Mouse (Mus musculus) kidney, adult 8-10 months (tissue): ENCODE measurements around the gene Map3k5.

Experiments used
- DNase-seq, 2 experiments: peaks; one replicate each; pipeline ENCODE4 v3.0.0; 2022

The Map3k5 gene

GRCm38 (mm10) chr10:20060320-20060970 lies 126.2 kb downstream of the Map3k5 start:
- DNase-seq = no peak

DNA sequence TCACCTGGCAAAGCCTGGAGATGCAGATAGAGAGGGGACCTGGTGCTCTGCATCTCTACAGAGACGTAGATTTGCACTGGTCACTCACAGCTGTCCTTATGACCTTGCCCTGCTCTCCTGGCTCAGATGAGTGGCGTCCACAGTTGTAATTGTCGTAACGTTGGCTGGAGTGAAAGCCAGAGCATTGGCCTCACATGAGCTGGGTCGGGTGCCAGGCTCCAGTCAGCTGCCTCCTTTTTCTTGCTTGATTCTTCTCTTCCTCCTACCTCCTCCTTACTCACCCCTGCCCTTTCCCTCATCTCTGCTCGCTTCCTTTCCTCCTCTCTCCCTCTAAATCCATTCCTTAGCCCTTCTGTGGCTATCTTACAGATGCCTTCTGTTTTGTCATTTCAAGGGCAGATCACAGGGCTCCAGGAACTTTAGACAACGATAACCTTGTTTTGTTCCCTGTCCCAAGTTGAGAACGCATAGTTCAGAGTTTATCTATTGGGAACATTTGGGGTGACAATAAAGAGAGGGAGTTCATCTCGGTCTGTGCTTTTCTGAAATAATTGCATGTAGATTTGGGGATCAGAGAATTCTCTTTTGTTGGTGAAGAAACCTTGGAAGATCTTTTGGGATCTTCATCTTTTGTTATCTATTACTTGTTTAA lies 130.4 kb downstream of the Map3k5 start:
- peak; percentile 52 to 54 for DNase-seq

DNA sequence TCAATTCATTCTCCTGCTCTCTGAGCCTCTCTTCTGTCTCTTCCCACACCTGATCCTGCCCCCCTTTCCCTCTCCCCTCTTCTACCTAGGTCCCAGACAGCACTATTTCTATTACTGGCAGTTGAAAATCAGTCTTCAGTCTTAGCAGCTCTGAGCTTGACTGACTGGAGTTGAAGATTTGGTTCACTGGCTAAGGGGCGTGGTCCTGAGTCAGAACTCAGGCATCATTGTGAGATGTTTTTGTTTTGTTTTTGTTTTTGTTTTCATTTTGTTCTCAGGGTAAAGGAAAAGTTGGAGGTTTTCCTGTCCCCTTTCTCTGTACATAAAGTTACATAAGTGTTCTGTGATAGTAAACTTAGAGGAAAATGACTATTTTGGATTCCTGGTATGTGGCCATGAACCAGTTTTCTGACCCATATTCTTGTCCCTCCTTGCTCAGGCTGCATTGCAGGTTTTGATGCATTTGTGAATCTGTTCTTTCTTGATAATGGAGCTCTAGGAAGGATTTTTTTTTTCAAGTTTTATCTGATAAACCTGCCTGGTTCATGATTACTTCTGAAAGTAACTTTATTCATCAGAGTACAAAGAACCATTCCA lies 131.9 kb downstream of the Map3k5 start:
- DNase-seq = no peak

- DNase-seq = no peak
Observed at GRCm38 (mm10) chr10:20069771-20070460, 135.6 kb downstream of the Map3k5 start.

DNA sequence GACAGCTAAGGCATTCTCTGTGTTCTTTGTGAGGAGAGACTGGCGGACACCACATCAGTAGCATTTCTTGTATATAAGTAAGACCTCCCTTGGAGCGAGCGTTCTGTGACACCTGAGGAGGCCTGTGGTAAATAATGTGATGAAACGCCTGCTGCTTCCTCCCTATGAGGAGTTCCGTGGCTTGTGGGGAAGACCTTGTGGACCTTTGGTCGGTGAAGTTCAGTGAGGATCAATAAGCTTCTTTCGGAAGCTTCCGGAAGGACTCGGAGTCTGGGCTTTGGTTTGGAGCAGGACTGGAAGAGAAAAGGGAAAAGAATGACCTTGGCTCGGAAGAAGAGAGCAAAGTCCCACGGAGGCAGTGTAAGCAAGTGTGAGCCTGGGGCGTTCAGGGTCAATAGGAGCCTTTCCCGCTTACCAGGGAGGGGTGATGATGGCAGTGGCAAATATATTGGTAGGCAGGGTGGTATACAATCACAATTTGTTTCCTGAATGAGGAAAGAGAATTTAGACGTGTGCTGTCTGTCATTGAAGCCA lies 136.4 kb downstream of the Map3k5 start:
- DNase-seq = peak in 1 of 2 experiments; percentile 64

DNA sequence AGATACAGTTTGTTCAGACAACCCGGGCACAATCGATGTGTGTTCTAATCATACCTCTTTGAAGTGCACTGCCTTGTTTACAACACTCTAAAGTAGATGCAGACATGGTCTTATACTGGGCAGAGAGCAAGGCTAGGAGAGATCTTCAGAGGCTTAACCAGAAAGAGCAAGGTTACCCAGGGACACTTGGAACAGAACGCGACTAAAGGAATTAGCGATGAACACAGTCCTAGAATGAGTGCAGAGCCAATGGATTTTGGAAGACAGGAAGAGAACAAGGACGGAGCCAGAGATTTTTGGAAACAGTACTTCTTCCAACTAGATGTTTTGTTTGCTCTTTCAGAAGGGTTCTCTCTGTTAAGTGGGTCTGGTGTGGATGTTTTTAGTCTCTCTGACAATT lies 137.4 kb downstream of the Map3k5 start:
- no peak for DNase-seq

GRCm38 (mm10) chr10:20073236-20073893 lies 139.1 kb downstream of the Map3k5 start:
- peak; percentile 78 to 90 for DNase-seq

GRCm38 (mm10) chr10:20076541-20077469 lies 142.5 kb downstream of the Map3k5 start:
- DNase-seq = no peak

GRCm38 (mm10) chr10:20078350-20078749 lies 144.1 kb downstream of the Map3k5 start:
- DNase-seq = peak; percentile 49 to 62

DNA sequence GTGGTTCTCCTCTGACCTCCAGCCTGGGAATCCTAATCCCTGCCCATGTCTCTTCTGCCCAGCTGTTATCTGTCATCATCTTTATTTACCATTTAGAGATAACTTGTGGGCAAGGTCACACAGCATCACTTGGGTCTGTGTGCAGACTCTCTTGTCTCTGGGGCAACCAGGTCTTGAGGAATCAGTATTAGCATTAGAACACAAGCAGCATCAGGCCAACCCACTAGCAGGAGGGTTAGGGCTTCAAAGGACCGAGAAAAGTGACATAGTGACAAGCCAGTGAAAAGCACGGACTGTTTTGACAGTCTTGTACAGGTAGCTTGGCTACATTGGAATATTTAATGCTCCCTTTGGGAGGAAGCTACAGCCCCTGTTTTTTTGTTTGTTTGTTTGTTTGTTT lies 153.6 kb downstream of the Map3k5 start:
- no peak for DNase-seq

DNA sequence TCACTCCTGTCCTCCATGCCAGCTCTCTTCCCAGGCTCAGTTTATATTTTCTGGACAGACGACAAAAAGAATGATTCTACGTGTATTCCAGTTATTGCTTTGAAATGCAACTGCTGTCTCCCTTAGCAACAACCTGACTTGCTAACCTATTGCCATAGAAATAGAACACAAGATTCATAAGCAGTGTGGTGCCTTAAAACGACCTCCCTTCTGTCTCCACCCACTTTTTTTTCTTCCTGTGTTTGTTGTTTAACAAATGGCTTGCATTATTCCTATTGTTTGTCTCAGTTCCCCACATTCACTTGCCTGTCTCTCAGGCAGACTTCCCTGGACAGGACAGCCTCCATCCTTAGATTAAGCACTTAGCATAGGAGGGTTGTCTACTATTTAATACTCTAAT lies 154.8 kb downstream of the Map3k5 start:
- no peak for DNase-seq

- DNase-seq = no peak
Observed at GRCm38 (mm10) chr10:20090171-20090570, 155.9 kb downstream of the Map3k5 start.

DNA sequence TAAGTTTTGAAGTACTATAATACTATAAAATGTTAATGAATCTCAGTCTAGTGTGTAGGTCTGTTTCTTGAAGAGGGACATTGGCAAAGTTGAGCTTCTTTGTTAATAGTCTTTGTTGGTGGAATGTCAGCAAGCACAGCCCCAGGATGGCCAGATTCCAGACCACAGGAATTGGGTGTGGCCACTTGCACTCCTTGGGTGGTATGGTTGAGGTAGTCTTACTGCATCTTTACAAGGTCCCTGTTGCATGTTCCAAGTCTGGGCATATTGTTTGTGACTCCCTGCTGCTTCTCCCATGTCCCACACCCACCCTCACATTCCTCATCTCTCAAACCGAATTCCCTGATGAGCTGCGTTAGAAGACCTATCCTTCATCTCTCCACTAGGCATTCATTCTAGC lies 157.1 kb downstream of the Map3k5 start:
- DNase-seq = no peak

DNA sequence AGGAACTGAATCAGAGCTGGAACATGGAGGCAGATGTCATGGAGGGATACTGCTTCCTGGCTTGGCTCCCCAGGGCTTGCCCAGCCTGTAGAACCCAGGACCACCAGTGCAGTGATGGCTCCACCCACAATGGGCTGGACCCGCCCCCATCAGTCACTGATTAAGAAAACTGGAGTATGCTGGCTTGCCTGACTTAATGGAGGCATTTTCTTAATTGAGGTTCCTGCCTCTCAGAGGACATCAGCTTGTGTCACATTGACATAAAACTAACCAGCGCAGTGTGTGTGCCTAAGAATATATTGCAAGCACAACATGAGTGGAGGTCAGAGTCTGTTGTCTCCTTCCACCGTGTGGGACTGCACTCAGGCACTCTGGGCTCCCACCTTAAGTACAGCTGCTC lies 158.1 kb downstream of the Map3k5 start:
- no peak for DNase-seq

GRCm38 (mm10) chr10:20101456-20101855 lies 167.2 kb downstream of the Map3k5 start:
- no peak for DNase-seq

DNA sequence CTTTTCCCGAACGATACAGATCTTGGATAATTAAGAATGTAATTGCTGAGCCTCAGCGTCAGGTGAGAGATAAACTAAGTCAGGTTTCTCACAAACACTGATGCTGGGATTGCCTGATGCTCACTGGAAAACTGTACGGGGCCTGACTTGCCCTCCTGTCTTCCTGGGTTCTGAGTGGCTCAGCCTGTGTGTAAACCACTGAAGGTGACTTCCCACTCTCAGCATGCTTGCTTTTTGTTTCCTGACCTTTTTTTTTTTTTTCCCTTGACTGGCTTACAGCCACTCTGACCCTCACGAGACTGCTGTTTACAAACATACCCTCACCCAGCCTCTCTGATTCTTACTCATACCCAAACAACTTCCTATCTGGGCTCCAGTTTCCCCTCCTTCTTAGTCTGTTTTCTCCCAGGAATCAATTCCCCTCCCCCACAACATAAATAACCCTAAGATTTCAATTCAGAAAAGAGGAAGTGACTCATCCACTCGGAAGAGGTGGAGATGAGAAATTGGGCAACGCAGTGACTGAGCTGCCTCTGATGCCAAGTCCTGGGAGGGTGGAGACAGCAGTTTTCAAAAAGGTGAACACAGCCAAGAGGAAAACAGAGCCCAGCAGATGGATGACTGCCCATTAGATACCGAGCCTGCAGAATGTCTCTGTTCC lies 170.1 kb downstream of the Map3k5 start:
- peak; percentile 52 to 73 for DNase-seq

DNA sequence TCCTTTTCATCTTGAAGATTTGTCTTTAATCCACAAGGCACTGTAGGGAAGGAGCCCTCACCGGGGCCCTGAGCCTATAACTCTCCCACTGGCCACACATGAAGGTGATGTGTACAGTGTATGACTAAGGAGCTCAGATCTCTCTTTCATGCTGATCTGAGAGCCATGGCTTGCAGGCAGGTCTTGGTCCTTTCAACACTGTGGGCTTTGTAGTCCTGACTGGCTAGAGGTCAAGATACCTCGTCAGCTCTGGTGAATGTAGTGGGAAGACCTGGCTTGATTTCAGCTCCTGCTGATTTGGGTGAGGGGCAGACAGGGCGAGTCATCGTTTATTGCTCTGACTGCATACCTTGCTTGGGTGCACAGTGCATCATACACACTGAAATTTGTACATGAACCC lies 171.3 kb downstream of the Map3k5 start:
- DNase-seq = no peak

DNA sequence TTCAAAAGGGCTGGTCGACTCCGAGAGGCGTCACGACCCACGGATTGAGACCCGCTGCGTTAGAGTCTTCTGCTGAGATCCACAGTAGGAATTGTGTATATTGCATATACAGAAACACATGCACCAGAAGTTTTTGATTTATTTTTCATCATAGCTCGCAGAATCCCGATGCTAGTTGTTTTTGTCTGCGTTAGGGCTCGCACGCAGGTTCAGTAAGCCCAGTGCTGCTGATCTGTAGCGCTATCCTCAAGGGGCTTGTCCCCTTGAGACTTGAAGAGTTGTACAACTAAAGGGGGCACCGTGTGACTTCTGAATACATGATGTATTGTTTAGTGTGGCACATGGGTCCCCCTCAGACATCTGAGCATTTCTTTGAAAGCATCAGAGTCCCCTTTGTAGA lies 172.8 kb downstream of the Map3k5 start:
- DNase-seq = no peak

DNA sequence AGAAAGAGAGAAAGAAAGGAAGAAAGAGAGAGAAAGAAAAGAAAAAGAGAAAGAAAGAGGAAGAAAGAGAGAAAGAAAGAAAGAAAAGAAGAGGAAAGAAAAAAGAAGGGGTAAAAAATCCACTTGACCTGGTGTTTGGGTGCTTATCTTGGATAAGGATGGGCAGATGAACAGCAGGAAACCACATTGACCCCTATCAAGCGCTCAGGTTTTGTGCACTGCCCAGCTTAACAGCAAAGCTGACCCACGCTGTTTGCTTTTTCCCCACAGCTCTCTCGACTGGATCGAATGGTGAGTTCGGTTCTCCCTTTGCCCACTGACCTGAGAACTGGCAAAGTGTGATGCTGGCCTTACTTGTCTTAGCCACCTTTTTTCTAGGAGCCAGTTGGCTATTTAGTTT lies 177.2 kb downstream of the Map3k5 start:
- DNase-seq = no peak

GRCm38 (mm10) chr10:20112026-20112973 lies 178.0 kb downstream of the Map3k5 start:
- no peak for DNase-seq
